Mouse (Mus musculus): ENCODE data around the gene Prr5l.

- TF ChIP-seq CTCF (IDR thresholded peaks at IDR 0.05) (no peak), EP300 (IDR thresholded peaks at IDR 0.05) (no peak)
These were observed 198.4 kb downstream of the Prr5l start for GRCm38 (mm10) chr2:101684421-101684820.
